Mouse (Mus musculus): Measurements from ENCODE around the gene Vti1a.

The Vti1a gene

DNA sequence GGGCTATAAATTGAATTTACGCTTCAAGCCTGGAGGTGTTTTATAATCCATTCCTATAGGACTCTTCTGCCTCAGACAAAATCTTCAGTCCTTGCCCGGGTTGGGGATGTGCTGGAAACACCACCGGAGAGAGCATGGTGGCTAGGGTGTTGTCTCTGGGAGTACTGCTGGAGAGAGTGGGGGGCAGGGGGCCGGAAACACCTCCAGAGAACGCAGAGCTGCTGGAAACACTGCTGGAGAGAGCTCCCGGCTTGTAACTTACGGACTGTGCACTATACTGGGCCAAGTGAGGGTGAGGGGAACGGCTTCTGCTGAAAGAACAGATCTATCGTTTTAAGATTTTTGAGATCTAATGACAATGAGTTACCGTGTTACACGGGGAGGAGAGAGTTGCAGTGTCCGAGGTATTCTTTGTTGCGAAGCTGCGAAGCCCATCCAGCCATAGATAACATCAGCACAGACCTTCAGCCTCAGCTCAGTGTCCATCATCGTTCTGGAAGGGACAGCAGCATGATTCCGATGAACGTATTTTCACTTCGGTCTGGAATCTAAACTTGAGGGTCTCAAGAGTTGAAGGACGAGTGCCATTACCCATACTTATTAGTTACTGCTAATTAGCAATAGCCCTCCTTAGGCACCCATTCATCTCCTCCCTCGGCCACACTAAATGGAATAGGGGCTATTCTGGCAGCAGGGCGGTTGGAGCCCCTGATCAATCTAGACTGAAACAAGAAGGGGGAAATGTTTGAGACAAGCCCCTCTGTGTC is 140.4 kb downstream of the Vti1a start:
- no peak for DNase-seq (ENCODE audit: low read depth, low spot score)

DNA sequence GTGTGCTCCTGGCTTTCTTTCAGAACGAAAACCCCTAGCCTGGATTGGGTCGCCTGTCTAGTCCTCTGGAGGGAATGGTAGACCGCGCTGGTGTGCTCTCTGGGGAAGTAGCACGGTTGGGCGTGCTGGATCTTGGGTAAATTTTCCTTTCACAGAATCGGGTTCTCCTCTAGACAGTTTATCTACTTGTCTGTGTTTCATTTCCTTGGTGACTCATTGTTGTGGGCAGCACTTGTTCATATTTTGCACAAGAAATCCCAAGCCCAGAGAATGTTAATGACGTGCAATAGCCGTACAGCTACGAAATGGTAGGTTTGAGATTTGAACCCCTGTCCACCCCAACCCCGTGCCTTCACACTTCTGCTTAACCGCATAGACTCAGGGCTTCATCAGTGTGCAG is 145.9 kb downstream of the Vti1a start:
- no peak for DNase-seq (ENCODE audit: low read depth, low spot score)

DNA sequence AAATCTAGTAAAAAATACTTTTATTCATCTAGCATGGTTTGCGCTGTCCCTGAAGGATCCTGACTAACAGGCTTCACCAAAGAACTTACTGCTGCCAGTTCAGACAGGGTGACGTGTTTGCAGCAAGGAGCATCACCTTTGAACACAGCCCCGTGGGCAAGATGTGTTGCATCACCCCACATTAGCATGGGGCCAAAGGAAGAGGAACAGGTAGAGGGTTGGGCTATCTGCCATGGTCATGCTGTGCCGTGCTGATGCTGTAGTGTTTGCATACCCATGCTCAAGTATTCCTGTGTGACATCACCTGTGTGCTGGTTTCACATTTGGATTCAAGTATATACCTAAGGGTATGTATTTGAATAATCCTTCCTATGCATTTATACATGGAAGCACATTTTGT is 147.6 kb downstream of the Vti1a start:
- no peak for DNase-seq (ENCODE audit: low read depth, low spot score)

DNA sequence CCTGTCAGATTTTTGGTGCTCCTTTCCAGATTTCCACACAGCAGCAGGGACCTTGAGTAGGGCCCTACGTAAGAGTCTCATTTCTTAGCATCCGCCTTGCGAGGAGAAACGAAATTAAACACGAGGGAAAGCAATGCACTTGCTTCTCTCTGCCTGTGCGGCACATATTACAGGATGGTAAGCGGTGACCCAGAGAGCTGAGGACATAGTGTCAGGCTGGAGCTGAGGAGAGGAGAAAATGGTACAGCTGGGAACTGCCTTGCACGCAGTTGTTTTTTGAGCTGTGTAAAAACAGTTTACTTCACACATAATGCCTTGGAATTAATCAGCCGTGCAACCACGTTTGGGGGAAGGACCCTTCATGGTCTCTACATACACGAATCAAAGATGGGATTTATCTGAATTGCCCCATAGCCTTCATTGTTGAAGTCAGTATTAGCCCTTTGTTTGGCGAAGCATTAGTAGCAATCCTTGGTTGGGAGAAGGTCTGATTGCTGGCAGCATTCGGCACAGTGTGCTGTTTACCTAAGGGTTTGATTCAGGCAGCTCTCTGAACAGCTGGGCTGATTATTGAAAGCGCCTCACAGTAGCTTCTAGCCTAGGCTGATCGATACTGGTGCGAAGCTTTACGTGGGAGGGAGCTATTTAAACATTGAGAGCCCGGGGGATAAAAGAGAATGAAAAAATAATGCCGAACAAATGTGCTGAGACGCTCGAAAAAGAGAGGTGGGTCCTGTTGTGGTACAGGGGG is 153.4 kb downstream of the Vti1a start:
- no peak for DNase-seq (ENCODE audit: low read depth, low spot score)

DNA sequence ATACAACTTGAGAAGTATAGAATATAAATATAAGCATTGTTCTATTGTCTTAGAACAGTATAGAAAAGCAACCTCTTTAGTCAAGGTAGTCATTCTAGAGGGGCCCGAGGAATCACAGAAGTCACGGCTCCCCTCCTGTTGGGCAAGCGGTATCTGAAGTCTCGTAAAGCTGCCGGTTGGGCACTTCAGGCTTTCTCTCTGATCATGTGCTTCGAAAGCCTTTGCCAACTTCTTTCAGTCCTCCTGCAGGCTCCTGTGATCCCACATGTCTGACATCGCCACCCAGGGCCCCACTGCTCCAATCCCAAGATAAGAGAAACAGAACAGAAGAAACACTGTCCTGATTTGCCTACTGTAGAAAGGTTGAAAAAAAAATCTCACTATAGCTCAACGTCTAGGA is 156.5 kb downstream of the Vti1a start:
- DNase-seq (ENCODE audit: low read depth, low spot score): no peak

DNA sequence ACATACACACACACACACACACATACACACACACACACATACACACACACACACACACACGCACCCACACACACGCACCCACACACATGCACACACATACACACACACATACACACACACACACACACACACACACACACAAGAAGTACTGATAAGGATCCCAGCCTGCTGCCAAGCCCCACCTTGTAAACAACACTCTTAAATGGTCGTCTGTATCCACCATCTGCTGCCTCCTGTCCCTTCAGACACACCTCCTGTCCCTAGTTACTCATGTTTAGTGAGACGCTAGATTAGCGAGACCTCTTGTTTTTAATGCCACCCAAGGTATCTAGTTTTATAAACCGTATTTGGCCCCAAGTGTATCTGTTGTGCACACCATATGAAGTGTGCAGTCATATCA is 158.1 kb downstream of the Vti1a start:
- no peak for DNase-seq (ENCODE audit: low read depth, low spot score)

DNA sequence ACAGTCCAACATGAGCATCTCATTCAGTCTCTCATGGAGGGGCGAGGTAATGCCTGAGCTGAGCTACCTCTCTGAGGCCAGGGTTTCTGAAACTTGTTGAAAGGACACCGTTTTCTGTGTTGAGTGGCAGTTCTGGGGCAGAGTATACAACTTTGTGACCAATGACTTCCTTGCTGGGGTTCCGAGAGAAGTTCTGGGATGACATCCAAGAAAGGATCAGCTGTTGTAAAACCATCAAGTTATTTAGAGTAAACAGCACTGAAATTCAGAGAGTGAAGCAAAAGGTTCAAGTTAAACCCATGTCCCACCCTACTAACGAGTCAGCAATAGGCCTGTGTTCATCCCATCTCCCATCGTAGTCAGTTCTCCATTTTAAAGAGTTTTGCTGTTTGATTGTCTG is 164.4 kb downstream of the Vti1a start:
- DNase-seq (ENCODE audit: low read depth, low spot score): no peak

DNA sequence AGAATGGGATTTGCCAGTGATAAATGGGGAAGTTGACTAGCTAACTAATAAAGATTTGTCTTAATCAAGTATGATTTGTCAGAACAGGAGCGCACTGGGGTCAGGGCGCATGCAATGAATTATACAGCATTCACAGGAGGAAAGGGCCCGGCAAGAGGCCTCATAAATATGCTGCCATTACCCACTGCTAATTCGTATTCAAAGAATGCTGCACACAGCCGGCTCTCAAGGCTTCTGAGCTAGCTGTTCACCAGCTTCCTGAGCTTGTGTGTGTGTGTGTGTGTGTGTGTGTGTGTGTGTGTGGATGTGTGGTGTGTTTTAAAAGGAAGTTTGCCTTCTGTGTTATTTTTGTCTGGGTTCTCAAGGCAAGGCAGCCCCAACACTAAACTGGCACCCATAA is 165.2 kb downstream of the Vti1a start:
- DNase-seq (ENCODE audit: low read depth, low spot score): no peak

DNA sequence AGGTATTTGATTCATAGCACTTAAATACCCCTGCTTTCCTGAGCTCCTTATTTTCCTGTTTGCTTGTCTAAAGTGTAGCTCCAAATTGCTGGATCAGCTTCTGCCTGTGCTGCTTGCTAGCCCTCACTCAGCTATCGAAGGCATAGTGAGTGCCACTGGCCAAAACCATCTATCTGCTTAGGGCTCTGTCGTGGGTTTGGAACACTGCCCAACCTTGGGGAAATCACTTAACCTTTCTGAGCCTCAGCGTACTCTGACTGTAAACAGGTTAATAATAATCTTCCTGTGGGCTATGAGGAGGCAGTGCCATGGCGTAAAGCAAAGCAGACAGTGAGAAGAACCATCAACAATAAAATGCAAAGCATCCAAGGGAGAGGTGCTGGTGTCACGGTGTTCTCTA is 167.4 kb downstream of the Vti1a start:
- no peak for DNase-seq (ENCODE audit: low read depth, low spot score)

DNA sequence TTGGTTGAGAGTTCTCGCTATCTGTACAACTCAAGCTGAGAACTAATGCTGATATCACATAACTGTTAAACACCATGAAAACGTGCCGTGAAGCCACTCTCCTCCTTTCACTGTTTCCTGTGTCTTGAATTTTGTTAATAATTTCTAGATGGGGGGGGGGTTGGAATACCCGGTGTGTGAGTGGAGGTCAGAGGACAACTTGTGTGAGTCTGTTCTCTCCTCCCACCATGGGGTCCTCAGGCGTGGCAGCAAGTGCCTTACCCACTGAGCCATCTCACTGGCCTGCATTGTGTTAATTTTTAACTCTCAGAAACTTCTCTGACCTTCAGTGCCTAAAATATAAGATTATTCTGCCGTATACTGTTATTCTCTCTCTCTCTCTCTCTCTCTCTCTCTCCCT is 168.5 kb downstream of the Vti1a start:
- no peak for DNase-seq (ENCODE audit: low read depth, low spot score)

DNA sequence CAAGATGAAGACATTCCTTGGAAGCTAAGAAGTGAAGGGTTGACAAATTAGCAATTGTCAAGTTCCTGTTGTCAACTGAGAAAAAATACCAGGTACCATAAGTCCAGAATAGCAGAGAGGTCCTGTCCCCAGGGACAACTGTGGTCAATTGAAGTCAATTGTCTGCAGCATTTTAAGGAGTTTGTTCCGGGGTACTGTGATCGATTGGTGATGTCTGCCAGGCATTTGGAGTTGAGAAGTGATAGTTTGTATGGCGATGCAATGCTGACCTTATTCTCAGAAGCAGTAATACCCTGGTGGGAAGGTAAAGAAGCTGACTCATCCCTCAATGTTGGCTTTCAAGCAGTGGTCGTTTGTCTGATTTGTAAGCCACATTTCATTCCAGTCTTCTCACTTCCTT is 170.4 kb downstream of the Vti1a start:
- DNase-seq (ENCODE audit: low read depth, low spot score): no peak

DNA sequence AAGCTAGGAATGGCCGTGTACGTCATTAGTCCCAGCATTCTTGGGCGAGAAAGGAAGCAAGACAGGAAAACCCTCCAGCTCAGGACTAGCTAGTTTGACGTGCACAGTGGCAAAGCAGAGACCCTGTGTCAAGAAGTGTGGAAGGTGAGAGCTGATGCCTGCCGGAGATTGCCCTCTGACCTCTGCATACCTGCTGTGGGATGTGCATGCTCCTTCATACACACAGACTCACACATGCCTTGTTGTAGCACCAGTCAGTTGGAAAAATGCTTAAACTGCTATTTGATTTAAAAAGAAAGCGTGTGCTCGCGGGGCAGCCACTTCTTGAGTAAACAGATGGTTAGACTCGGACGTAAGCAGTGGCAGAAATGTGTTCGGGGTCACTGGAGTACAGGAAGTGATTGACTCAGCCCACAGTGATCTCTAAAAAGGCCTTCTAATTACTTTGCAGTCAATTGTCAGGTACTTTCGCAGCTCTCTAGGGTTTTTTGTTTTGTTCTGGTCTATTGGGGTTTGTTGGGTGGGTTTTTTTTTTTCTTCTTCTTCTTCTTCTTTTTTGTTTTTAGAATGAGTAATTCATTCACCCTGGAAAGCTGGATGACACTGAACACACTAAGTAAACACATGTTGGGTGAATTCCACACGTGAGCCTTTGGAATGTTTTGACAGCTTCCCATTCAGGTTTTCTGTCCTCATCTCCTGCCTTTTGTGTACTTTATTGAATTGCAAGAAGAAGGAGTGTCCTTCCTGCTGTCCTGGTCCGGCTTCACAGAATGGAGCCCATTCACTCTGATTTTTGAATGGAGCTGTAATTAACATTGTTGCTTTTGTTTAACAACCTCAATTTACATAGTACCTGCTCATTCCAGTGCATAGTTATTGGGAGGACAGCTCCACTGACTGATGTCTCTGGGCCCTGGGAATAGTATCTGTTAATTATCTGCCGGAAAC is 175.3 kb downstream of the Vti1a start:
- no peak for DNase-seq (ENCODE audit: low read depth, low spot score)

DNA sequence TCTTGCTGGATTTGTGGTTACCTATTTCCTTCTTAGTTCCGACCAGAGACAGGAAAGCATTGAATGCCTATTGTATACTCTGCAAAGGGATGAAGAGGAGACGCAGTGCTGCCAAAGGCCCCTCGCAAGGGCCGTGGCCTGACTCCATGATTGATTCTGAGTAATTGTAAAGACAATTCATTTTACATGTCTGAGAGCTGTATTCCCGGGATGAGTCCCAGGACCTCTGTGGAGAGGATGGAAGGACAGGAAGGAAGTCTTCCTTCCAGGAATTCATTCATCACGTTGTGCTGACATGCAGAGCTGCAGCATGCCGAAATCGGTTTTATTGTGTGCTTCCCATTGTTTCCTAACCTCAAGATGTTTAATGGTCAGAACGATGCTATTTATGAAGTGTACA is 180.2 kb downstream of the Vti1a start:
- no peak for DNase-seq (ENCODE audit: low read depth, low spot score)

DNA sequence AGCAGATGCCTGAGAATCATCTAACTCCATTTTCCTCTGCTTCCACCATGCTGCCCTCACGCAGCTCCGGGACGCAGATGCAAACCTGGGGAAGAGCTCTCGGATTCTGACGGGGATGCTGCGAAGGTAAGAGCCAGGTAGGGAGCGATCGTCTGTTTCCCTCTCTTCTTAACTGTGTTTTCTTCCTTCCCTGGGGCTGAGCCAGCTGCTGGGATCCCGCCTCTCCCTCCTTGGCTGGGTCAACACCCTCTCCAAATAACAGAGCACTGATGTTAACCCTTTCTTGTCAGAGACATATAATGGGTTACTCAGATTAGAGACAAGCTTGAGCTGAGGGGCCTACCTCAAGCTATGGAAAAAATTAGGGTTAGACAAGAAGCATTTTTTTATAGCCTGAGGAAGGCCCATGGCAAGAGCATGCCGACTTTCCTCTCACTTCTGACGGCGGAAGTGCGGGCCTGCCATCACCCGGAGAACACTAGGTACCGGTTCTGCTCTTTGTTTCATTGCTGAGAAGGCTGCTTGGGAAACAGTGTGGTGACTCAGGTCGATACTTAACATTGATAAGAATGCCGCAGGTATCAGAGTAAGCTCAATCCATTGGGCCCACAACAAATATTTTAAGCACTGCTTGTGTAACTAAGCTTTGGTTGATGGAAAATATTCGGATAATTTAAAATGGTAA is 183.2 kb downstream of the Vti1a start:
- no peak for DNase-seq (ENCODE audit: low read depth, low spot score)

DNA sequence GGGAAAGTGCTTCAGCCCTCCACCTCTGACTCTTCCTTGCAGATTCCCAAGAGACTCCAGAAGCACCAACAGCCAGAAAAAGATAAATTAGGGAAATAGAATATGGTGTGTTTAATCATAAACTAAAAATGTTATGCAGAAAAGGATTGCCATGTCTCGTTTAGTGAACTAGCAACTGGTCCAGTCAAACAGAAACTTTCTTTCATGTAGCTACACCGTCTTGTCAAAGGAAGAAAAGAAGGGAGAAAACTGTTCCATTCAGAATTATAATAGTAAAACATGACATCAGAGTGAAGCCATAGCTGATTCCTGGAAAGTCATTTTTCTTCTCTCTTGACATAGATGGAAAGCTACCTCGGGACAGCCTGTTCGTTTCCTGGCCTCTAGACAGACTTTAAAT is 185.9 kb downstream of the Vti1a start:
- no peak for DNase-seq (ENCODE audit: low read depth, low spot score)

DNA sequence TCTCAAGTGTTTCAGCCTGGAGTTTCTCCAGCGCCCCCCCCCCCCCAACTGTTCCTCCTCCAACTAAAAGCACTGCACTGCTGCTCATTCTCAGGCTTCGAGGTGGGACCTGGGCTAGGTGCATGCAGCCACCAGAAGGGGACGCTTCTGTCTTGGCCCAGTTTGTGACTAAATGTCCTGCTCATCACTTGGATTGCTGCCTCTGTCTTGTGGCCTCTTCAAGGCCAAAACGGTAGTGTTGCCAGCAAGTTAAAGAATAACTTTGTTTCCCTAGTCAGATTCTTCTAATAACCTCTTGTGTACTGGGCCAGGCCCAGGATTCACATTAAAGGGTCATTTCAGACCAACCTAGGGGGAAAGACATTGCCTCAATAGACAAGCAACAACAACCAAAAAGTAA is 187.7 kb downstream of the Vti1a start:
- no peak for DNase-seq (ENCODE audit: low read depth, low spot score)

DNA sequence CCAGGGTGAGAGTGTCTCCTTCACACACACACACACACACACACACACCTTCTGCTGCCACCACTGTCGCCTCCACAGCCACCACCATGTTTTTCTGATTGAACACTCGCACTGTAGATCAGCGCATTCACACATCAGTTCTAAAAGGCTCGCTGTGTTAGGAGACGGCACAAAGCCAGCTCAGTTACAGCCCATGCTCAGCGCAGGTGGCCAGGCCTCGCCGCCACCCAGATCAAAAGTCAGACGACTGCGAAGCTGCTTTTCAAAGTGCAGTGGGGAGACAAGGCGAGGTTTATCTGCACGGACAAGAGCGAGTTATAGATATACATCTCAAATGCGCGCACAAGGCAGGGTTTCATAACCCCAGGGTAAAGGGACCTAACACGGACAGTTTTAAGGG is 191.7 kb downstream of the Vti1a start:
- no peak for DNase-seq (ENCODE audit: low read depth, low spot score)

DNA sequence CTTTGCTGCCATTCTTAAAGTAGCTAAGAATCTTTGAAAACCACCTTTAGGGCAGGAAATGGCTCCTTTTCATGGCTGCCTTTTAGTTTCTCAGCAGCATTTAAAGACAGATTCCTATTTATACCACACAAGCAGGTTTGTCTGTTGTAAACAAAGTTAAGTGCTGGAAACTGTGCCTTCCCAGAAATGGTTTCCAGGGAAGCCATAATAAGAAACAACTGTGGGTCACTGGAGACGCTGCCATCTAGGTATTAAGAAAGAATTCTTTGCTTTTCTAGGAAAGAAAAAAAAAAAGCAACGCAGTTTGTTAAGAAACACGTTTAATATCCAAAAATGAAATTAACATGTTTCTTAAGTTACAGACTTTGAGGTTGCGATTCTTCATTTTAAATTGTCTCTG is 192.1 kb downstream of the Vti1a start:
- no peak for DNase-seq (ENCODE audit: low read depth, low spot score)

DNA sequence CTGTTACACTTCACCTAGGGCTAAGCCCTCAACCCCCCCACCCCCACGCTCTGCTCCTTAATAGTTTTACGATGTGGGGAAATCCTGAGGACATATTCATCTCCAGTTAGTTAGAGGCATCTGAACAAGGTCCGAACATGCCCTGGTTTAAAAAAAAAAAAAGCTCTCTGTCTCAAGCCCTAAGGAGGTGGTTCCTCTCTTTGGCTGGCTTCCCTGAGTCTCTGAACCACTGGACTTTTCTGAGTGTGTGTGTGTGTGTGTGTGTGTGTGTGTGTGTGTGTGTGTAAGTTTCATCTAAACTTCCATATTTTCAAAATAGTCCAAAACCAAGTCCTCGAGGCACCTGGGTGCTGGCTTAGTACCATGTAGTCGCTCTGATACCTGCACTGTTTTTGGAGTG is 192.9 kb downstream of the Vti1a start:
- DNase-seq (ENCODE audit: low read depth, low spot score): no peak

DNA sequence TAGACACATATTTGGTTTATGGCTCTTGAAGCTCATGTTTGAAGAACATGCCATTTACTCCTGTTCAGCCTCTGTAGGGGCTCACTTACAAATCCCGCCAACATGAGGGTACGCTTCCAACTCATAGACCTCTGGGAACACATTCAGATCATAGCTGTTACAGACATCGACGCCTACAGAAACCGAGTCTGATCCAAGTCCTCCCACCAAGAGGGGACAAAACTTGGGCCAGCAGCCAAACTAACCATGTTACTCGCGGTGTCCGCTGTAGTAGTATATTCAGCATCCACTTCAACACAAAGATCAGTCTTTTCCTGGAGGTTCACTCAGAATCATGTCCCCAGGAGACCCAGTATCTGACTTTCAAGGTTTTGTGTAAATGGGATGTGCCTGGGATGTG is 193.5 kb downstream of the Vti1a start:
- DNase-seq (ENCODE audit: low read depth, low spot score): no peak

DNA sequence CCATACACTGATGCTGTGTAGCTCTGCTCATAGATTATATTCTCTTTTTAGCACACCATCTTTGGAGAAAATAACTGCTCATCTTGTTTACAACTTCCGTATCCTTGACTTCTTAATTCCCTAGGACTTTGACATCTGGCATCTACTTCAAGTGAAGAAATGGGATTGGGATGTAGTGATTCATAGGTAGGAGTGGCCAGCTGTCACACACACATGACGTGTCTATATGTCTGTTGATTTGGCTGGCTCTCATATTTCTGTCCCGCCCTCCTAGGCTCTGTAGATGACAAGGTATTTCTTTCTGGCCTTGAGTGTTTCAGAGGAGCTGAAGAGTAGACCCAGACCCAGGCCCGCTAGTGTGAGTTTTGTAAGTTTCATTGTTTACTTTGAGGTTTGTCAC is 197.8 kb downstream of the Vti1a start:
- no peak for DNase-seq (ENCODE audit: low read depth, low spot score)

DNA sequence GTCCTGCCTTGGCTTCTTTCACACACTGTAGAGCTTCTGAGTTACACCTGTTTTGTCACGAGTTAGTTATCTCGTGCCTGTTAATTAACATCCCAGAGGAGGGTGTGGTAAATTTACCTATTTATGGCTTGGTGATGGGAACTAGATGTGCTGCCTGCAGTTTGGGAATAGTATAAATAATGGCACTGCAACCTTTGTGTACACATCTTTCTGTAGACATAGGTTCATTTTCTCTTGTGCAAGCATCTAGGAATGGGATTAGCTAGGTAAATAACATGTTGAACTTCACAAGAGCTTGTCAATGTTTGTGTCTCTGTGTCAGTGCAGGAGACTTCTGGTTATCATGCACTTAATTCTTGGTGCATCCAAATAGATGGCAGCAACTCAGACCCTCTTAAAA is 204.1 kb downstream of the Vti1a start:
- no peak for DNase-seq (ENCODE audit: low read depth, low spot score)

Data from CD4-positive helper T cell, adult 2 months (primary cell).